Mouse (Mus musculus): ENCODE measurements around the gene Mmp15.

- TF ChIP-seq POLR2A (IDR thresholded peaks at IDR 0.05; ENCODE audit: low read depth, low read length) (no peak), CTCF (conservative IDR thresholded peaks at IDR 0.05; ENCODE audit: insufficient read depth, insufficient read length, low read depth, low read length) (no peak)
Observed at GRCm38 (mm10) chr8:95377863-95378291, 25.8 kb downstream of the Mmp15 start.

Measured in kidney, adult 2 months (tissue).